Mouse (Mus musculus): ENCODE data around the gene Wdr73. TPM values are rescaled to one million over a fixed set of nuclear protein-coding genes. Genes with fewer than 3 reads are reported as not detected.

Wdr73 gene
- total and polyA plus RNA-seq, 2 experiments from 2014 or later = 12.4 to 22.4 TPM

- Histone ChIP-seq H3K36me3 (replicated peaks; ENCODE audit: control insufficient read depth, insufficient read depth, low read length) (peaks cover 55% of the 10 kb centered on the region), H3K4me2 (ENCODE audit: low read depth, low read length) (no peak overlapping the region), H3K9me3 (replicated peaks; ENCODE audit: control insufficient read depth, low read length) (no peaks in the 10 kb centered on the region), H3K27ac (ENCODE audit: low read depth) (no peak overlapping the region), H3K4me1 (ENCODE audit: control insufficient read depth, insufficient read depth) (no peaks in the 10 kb centered on the region), H3K27me3 (ENCODE audit: control insufficient read depth, insufficient read depth, low read length) (no peaks in the 10 kb centered on the region), H3K4me3 (ENCODE audit: low read depth, low read length) (no peak overlapping the region), H3K9ac (replicated peaks; ENCODE audit: low read depth, low read length) (no peak overlapping the region)
- TF ChIP-seq CTCF (IDR thresholded peaks at IDR 0.05; ENCODE audit: low read depth) (no peak), EP300 (IDR thresholded peaks at IDR 0.05; ENCODE audit: low read depth) (no peak)
- DNase-seq (ENCODE audit: low spot score) = no peak
- 70% methylated on average over 8 of the region's 8 CpGs for WGBS
- ATAC-seq (ENCODE audit: insufficient read depth, low read depth) = no peak
Observed at GRCm38 (mm10) chr7:80918982-80919646, 18.0 kb upstream of the Wdr73 start.

GRCm38 (mm10) chr7:80917916-80918465, 16.9 kb upstream of the Wdr73 start:
- H3K36me3 ChIP-seq (replicated peaks; ENCODE audit: control insufficient read depth, insufficient read depth, low read length) = peaks cover 64% of the 10 kb centered on the region

GRCm38 (mm10) chr7:80912496-80912895, 11.4 kb upstream of the Wdr73 start:
- H3K9ac ChIP-seq (replicated peaks; ENCODE audit: low read depth, low read length) = no peak overlapping the region
- WGBS = 79% methylated on average over 8 of the region's 8 CpGs
- H3K27ac ChIP-seq (ENCODE audit: low read depth) = no peak overlapping the region
- H3K9me3 ChIP-seq (replicated peaks; ENCODE audit: control insufficient read depth, low read length) = no peaks in the 10 kb centered on the region
- DNase-seq (ENCODE audit: low spot score) (no peak), ATAC-seq (ENCODE audit: insufficient read depth, low read depth) (no peak)
- H3K36me3 ChIP-seq (replicated peaks; ENCODE audit: control insufficient read depth, insufficient read depth, low read length) = peaks cover 55% of the 10 kb centered on the region
- H3K4me2 ChIP-seq (ENCODE audit: low read depth, low read length) = no peak overlapping the region
- H3K4me3 ChIP-seq (ENCODE audit: low read depth, low read length) = no peak overlapping the region
- no peak for TF ChIP-seq EP300 (IDR thresholded peaks at IDR 0.05; ENCODE audit: low read depth)
- H3K4me1 ChIP-seq (ENCODE audit: control insufficient read depth, insufficient read depth) = no peaks in the 10 kb centered on the region
- H3K27me3 ChIP-seq (ENCODE audit: control insufficient read depth, insufficient read depth, low read length) = no peaks in the 10 kb centered on the region

More at GRCm38 (mm10) chr7:80917916-80918465, 16.9 kb upstream of the Wdr73 start:
- Histone ChIP-seq H3K4me2 (ENCODE audit: low read depth, low read length) (no peak overlapping the region), H3K9me3 (replicated peaks; ENCODE audit: control insufficient read depth, low read length) (no peaks in the 10 kb centered on the region), H3K27ac (ENCODE audit: low read depth) (no peak overlapping the region), H3K4me3 (ENCODE audit: low read depth, low read length) (no peak overlapping the region), H3K9ac (replicated peaks; ENCODE audit: low read depth, low read length) (no peak overlapping the region), H3K4me1 (ENCODE audit: control insufficient read depth, insufficient read depth) (no peaks in the 10 kb centered on the region), H3K27me3 (ENCODE audit: control insufficient read depth, insufficient read depth, low read length) (no peaks in the 10 kb centered on the region)
- 72% methylated on average over 4 of the region's 4 CpGs for WGBS
- DNase-seq (ENCODE audit: low spot score) (no peak), ATAC-seq (ENCODE audit: insufficient read depth, low read depth) (no peak)
- TF ChIP-seq CTCF (IDR thresholded peaks at IDR 0.05; ENCODE audit: low read depth) (no peak), EP300 (IDR thresholded peaks at IDR 0.05; ENCODE audit: low read depth) (no peak)

GRCm38 (mm10) chr7:80911053-80911452, 10.0 kb upstream of the Wdr73 start:
- Histone ChIP-seq H3K4me1 (ENCODE audit: control insufficient read depth, insufficient read depth) (no peaks in the 10 kb centered on the region), H3K4me3 (ENCODE audit: low read depth, low read length) (no peak overlapping the region), H3K4me2 (ENCODE audit: low read depth, low read length) (no peak overlapping the region), H3K9me3 (replicated peaks; ENCODE audit: control insufficient read depth, low read length) (no peaks in the 10 kb centered on the region), H3K9ac (replicated peaks; ENCODE audit: low read depth, low read length) (no peak overlapping the region), H3K36me3 (replicated peaks; ENCODE audit: control insufficient read depth, insufficient read depth, low read length) (peaks cover 41% of the 10 kb centered on the region), H3K27ac (ENCODE audit: low read depth) (no peak overlapping the region), H3K27me3 (ENCODE audit: control insufficient read depth, insufficient read depth, low read length) (no peaks in the 10 kb centered on the region)
- TF ChIP-seq EP300 (IDR thresholded peaks at IDR 0.05; ENCODE audit: low read depth) (no peak), CTCF (IDR thresholded peaks at IDR 0.05; ENCODE audit: low read depth) (no peak)
- no peak for ATAC-seq (ENCODE audit: insufficient read depth, low read depth)
- DNase-seq (ENCODE audit: low spot score) = no peak
- 79% methylated on average over 7 of the region's 7 CpGs for WGBS

GRCm38 (mm10) chr7:80904921-80905515, 3.9 kb upstream of the Wdr73 start, which contains the start of gene Nmb:
Gene Nmb (minus strand): TSS chr7:80905076.
- TF ChIP-seq EP300 (IDR thresholded peaks at IDR 0.05; ENCODE audit: low read depth) = no peak
- no peak for TF ChIP-seq CTCF (IDR thresholded peaks at IDR 0.05; ENCODE audit: low read depth)
- H3K4me2 ChIP-seq (ENCODE audit: low read depth, low read length) = peak within 1 kb of the TSS; percentile 82
- peaks cover 18% of the 10 kb centered on the region for H3K4me1 ChIP-seq (ENCODE audit: control insufficient read depth, insufficient read depth)
- no peaks in the 10 kb centered on the region for H3K9me3 ChIP-seq (replicated peaks; ENCODE audit: control insufficient read depth, low read length)
- no peak within 1 kb of the TSS for H3K27ac ChIP-seq (ENCODE audit: low read depth)
- DNase-seq (ENCODE audit: low spot score) (peak; percentile 61), ATAC-seq (ENCODE audit: insufficient read depth, low read depth) (peak; percentile 49)
- H3K9ac ChIP-seq (replicated peaks; ENCODE audit: low read depth, low read length) = peak within 1 kb of the TSS; percentile 51; the same call in 1 of the 2 replicates
- H3K27me3 ChIP-seq (ENCODE audit: control insufficient read depth, insufficient read depth, low read length) = no peaks in the 10 kb centered on the region
- H3K4me3 ChIP-seq (ENCODE audit: low read depth, low read length) = peak within 1 kb of the TSS; percentile 51
- WGBS = 3% methylated on average over 19 of the region's 19 CpGs
- no peaks in the 10 kb centered on the region for H3K36me3 ChIP-seq (replicated peaks; ENCODE audit: control insufficient read depth, insufficient read depth, low read length)

Measured in heart, postnatal 0 days (tissue).